Mouse (Mus musculus) large intestine, adult 2 months (tissue): ENCODE data around the gene Col1a2. TPM values are rescaled to one million over a fixed set of nuclear protein-coding genes. Genes with fewer than 3 reads are reported as not detected.

ENCODE experiments used
- DNase-seq: peaks from one replicate; pipeline ENCODE4 v3.0.0-alpha.2; 2012; ENCODE audit warnings: low read depth, low spot score
- WGBS: fragments of 180-500 bp; shearing (Covaris S2); methylation state at CpG from one replicate; pipeline ENCODE4 v1.1.7; 2018; 5-methylcytosine and 5-hydroxymethylcytosine counted together
- polyA plus RNA-seq: library from polyadenylated mRNA; depleted of rRNA; stranded (reverse); fragments of >200 nt; gene quantifications from 2 replicates; pipeline ENCODE4 v1.2.3, GENCODE M21; 2012

Gene Col1a2
- polyA plus RNA-seq, 1 experiment = 35.4 TPM

DNA sequence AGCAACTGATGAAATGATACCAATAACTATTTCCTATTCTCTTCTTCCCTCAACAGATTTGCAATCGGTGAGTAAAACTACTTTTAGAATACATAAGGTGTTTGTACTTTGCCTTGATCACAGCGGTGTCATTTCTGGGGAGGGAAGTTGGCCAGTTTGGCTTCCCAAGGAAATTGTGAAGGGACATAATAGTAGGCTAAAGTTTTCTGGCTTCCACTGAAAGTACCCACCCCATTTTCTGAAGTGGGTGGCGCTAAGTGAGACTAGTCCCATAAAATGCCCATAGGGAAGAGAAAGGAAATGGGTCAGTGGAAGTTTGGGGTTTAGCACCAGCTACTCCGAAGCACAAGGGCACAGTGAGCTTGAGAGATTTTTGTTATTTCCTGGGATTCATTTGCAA is 3.7 kb downstream of the Col1a2 start:
- WGBS = 69% methylated on average over 4 of the region's 4 CpGs
- DNase-seq = no peak

DNA sequence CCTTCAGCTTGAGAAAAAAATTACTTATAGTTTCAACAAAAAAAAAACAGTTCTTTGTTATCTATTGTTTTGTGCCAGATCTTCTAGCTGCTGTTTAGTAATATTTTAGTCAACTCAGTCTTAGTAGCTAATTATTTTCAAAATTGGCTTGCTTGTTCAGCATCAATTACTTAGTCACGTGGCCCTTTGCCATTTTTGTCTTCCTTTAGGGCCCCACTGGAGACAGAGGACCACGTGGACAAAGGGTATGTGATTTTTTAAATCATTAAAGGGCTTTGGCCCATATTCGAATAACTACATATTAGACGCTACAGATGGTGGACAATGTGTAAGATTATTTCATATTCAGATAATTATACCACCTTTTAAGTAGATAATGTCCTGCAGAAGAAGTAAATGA is 4.8 kb downstream of the Col1a2 start:
- WGBS = 59% methylated on average over 4 of the region's 4 CpGs
- no peak for DNase-seq

DNA sequence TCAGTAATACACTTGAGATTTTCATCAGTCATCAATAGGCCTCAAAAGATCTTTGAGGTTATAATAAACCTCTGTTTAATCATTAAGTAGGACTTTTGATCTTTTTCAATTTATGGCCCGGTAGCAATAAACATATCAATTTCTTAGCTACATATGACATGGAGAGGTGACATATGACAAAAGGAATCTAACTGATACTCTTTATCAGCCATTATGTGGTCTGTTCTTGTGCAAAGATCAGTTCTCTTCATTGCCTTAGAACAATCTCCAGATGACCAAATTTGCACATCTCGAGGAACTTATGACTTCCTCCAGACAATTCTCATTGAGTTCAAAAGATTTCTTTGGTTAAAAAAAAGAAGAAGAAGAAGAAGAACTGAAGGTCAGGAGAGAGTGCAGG is 10.1 kb downstream of the Col1a2 start:
- 78% methylated on average over 2 of the region's 2 CpGs for WGBS
- DNase-seq = no peak

DNA sequence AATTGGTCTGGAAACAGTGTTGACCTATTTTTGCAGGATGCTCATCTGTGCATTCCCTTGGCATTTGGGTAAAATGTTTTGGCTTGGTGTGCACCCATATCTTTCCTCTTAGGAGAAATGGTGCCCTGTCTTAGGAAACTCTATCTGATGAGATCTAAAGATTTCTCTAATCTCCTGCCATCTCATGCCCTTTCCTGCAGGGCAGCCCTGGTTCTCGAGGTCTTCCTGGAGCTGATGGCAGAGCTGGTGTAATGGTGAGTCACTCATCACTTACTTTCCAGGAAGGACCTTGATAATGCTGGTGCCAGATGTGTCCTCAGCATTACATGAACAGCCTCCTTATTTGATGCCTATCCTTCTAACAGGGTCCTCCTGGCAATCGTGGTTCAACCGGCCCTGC is 16.4 kb downstream of the Col1a2 start:
- 74% methylated on average over 3 of the region's 3 CpGs for WGBS
- DNase-seq = no peak

DNA sequence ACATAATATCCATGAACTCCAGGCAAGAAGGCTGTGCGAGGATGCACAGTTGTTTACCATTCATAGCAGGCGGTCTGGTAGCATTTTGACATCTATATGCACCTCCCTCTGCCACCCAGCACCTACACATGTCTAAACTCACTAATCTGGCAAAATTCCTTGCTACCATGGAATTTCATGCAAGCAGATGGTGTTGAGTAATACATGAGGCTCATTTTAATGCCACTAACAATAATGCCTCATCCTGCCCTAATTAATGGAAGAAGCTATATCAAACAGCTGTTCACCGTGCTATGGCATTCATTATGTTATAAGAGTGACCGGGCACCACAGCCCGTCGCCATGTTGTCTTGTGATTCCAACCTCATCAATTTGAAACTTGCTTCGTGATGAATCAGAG is 23.8 kb downstream of the Col1a2 start:
- 81% methylated on average over 7 of the region's 7 CpGs for WGBS
- DNase-seq = no peak

DNA sequence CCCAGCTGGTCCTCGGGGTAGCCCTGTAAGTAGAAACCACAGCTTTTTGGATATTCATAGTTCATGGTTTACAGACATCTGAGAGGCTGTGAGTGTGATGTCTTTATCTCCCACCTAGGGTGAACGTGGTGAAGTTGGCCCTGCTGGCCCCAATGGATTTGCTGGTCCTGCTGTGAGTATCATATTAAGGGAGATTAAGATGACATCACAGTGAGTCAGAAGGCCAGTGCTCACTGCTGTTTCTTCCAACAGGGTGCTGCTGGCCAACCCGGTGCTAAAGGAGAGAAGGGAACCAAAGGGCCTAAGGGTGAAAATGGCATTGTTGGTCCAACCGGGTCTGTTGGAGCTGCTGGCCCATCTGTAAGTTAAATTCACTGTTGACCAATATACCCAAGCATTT is 26.4 kb downstream of the Col1a2 start:
- WGBS = 68% methylated on average over 4 of the region's 4 CpGs
- no peak for DNase-seq

DNA sequence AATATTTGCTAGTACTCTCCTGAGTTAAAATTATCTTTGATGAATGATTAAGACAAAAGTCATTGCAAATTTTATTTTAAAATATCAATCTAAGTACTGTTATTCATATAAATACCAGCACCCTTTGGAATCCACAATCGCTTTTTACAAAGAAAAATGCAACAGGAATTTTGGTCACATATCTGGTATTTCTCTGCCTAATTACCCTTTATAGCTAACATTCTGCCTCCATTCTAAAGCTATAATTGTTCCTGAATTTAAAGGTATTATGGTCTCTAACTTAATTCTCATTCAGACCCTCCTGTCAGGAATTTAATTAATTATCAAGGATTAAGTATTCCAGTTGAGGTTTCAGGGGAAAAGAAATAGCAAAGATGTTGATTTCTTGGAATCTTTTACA is 28.3 kb downstream of the Col1a2 start:
- WGBS = 91% methylated on average over 1 of the region's 1 CpGs
- DNase-seq = no peak

DNA sequence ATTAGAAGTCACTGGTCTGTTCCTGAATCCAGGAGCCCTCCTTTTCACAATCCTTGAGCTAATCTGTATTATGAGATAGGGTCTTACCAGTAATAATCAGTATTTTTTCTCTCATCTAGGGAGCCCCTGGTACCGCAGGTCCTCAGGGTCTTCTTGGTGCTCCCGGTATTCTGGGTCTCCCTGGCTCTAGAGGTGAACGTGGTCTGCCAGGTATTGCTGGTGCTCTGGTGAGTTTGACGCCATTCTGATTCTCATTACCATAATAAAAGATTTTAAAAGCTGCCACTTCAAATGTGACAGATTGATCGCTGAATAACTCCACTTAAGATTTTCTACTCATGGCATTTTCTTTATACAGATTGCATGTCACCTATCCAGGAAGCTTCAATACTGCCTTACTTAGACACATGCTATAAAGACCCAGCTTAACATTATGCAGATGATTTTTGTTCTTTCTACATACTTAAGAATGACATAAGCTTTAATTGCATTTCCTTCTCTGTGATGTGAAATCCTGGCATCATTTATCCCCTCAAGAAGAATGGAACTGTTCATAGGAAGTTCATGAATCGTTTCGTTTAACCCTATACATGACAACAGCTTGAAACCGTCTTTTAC is 30.0 kb downstream of the Col1a2 start:
- no peak for DNase-seq
- 83% methylated on average over 8 of the region's 8 CpGs for WGBS

DNA sequence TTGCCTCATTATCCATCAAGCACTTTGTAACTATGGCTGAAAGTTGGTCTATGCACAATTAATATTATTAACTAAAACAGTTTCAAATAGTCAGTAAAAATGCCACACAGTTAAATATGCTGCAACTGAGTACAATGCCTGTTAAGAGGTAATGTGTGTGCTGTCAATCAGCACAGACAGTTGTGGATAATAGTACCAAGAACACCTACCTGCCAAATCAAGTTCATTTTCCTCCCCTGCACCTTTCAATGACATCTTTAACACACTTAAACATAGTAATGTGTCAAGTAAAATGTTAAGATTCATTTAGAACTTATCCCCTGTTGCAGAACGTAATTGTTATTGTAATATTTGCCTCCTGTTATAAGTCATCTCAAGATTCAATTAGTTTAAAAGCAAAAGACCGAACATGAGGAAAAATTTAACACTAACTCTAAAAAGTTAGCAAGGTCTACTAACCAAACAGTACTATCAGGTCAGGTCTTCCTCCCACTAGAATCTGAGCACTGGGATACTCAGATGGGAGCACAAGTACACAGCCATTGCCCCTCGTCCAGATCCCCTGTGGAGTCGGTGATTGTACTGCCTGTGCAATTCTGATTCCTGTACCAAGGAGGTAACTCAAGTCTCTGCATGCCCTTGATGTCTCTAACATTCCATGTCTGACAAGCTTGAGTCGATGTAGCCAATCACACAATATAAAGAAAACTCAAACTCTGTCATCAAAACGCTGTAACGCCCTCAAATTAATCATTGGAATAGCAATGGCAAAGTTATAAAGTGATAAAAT is 37.5 kb downstream of the Col1a2 start:
- no peak for DNase-seq
- 76% methylated on average over 7 of the region's 7 CpGs for WGBS

DNA sequence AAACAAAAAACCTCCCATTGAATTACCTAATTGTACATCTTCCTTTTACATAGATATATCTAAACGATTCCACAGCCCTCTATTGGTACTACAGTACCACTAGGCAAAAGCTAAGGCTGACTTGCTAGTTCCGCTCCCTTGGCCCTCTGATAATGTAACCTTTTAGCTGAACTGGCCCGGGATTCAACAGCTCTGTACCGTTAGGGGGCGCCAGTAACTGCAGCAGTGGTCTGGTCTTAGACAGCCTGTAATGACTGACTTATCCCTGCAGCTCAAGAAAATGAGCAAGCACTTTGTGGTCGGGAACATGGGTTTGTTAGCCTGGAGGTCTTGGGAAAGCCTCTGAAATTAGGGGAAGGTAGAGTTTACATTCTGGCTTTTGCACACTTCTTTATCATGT is 39.9 kb downstream of the Col1a2 start:
- 43% methylated on average over 6 of the region's 6 CpGs for WGBS

DNA sequence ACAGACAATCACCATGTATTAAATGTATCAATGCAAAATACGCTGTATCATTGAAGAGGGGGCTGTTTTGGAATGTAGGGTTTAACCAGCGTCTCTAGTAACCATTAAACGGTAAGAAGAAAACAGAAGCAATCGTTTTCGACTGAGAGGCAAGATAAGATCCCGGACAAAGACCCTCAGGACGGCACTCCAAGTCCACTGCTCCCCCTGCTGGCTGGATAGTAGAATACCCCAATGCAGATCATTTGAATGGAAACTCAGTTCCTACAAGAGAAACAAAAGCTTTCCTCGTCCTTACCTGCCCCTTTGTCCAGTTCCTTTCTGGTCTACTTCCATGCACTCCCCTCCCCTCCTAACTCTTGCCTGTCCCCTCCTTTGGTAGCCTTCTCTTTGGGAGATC is 41.1 kb downstream of the Col1a2 start:
- WGBS = 21% methylated on average over 8 of the region's 8 CpGs

More for the DNA sequence above, 39.9 kb downstream of the Col1a2 start:
- no peak for DNase-seq

DNA sequence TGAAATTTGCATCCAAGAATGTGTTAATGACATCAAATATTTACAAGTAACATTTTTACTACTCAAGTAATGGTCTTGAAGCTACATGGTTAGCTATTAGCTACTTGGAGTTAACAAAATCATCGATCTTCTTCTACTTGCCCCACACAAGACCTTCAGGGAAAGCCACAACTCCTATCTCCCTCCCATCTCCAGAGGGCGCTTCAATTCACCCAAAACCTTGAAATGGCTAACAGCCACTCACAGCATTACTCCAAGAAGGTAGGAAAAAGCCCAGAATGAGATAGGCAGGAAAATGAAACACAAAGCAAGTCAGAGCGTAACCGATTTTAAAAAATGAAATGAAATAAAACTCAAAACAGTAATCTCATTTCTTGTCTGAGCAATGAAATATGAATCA is 44.3 kb downstream of the Col1a2 start:
- WGBS = 44% methylated on average over 4 of the region's 4 CpGs

More for the DNA sequence above, 41.1 kb downstream of the Col1a2 start:
- DNase-seq = no peak

DNA sequence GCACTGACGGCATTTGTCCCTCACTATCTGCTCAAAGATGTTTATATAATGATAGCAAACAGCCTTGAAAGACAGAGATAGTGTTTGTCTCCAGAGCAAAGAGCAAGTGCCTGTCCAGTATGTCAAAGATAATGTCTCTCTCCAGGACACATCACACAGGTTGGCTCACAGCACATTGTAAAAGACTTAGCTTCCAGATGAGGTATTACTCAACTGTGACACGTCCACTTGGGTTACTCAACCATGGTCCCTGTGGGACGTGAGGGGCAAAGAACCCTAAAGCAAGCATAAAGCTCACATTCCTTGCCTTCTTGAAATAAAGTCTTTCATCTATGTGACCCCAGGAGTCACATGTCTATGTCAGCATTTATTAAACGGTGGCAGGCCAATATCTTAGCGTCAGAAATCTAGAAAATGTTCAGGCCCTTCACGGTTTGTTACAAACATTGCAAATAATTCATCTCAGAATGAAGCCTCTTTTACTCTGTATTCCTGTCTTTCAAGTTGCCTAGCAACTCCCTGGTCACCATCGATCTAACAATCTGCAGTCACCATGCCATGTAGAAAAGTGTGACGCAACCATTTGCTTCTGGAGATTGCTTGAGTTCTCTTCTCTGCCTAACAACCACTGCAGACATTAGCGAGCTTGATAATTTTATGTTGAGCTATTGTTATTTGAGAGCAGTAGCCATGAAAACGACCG is 45.4 kb downstream of the Col1a2 start:
- no peak for DNase-seq
- WGBS = 64% methylated on average over 11 of the region's 11 CpGs

More for the DNA sequence above, 44.3 kb downstream of the Col1a2 start:
- DNase-seq = no peak

DNA sequence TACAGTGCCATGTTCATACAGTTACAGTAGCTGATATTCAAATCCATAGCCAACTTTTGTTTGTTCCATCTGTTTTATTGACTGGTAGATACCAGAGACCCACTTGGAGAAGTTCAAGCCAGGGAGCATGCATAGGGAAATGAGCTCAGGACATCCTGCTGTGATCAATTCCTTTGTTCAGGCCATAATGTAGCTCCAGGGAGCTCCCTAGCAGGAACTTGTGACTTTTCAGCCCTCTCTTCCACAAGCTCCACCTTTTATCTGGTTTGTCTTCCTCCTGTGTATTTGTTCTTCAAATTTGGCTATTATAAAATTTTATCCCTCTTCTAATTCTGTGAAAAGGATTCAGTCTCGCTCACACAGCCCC is 45.9 kb downstream of the Col1a2 start:
- 71% methylated on average over 1 of the region's 1 CpGs for WGBS
- DNase-seq = no peak

DNA sequence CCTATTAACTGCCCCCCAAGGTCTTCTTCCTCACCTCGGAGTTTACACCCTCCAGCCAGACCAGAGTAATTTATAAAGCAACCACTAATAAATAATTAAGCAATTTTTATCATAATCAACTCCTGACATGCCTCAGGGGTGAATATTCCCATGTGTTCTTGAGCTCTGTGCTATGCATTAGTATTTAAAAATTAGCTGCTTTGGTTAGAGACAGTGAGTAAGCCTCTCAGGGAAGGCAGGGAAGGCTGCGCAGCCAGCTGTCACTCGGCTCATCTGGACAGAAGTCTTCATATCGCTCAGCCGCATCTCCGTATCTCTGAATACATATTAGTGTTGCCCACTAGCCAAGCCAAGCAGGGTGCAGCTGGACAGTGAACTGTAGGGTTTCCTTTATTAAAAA is 50.8 kb downstream of the Col1a2 start:
- WGBS = 84% methylated on average over 6 of the region's 6 CpGs
- no peak for DNase-seq

DNA sequence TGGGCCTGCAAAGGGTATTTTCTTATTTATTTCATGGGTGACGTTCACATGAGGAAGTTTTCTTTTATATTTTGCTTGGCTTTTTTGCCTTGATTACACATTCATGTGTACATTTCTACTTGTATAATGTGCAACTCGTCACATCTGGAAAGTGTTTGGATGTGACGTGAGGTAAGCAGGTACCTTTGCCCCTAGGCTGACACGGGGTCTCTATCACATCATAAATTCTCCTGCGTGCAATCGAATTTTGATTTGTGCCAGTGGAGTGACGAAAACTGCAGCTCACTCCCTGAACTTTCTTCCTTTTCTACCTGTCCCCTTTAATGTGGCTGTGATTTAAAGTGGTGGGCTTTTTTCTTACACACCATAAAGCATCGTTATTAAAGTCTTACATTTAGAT is 52.5 kb downstream of the Col1a2 start:
- DNase-seq = no peak
- 66% methylated on average over 8 of the region's 8 CpGs for WGBS

DNA sequence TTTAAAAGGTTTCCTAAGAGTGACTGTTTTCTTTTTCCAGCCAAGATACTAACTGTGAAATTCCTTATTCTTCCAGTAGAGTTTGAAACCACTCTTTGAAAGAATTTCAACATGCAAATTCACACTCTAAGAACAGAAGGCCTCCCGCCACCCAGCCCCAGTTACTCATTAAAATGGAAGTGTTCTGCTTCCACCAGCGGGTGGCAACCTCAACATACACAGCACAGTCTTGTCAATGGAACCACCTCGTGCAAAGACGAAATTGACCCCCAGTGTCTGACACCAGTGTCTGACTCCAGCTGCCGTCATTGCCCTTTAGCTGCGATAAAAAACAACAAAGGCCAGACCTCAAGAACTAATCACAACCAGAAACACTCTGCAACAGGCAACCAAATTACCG is 53.1 kb downstream of the Col1a2 start:
- WGBS = 16% methylated on average over 7 of the region's 7 CpGs

DNA sequence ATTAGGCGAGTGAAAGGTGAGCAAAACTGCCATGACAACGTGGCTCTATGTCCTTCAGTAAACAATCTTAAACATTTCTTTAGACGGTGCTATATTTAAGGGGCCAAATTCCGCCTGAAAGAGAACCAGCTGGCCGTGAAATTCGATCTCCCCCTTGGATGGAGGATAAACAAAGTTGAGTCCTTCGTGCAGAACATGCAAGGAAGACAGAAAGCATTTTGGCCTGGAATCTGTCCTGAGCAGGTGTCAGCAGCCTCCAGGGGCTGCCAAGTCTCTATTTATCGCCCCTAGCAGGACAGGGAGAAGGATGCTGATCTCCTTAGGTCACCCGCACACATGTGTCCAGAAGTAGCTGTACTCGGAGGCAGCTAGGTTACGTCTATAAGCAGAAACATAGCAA is 56.5 kb downstream of the Col1a2 start:
- no peak for DNase-seq

More for the DNA sequence above, 53.1 kb downstream of the Col1a2 start:
- no peak for DNase-seq

DNA sequence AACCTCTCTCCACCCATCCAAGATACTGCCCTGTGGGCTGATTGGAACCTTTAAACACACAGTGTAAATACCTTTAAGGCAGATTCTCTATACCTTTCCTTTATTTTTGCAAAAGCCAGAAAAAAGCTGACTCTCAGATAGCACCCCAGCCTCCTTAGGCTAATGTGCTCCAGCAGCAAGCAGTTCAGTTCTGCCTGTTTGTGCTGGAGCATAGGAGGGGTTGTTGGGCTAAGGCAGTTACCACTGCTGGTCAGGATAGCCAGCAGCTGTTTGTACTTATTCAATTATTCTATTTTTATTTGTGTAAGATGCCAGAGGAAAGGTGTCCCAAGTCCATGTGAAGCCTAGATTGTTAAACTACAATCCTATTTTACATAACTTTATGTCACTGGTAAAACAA is 57.0 kb downstream of the Col1a2 start:
- no peak for DNase-seq

More for the DNA sequence above, 56.5 kb downstream of the Col1a2 start:
- 35% methylated on average over 11 of the region's 11 CpGs for WGBS

DNA sequence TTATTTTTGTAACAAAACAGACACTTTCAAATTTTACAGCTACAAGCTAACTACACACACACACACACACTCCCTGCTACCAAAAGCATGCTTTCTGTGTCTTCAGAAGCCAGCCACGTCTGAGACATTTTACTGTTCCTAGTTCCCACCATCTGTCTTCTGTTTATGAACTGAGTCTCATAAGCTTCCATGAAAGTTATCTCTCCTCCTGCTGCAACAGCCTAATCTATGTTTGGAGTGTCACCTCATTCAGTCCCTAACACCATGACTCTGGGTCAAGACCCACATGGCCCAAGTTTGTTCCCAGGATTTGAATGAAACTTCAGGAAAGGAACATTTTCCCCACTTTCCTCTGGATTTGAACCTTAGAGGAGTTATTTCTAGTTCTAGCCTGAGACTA is 57.8 kb downstream of the Col1a2 start:
- 46% methylated on average over 1 of the region's 1 CpGs for WGBS
- DNase-seq = no peak

DNA sequence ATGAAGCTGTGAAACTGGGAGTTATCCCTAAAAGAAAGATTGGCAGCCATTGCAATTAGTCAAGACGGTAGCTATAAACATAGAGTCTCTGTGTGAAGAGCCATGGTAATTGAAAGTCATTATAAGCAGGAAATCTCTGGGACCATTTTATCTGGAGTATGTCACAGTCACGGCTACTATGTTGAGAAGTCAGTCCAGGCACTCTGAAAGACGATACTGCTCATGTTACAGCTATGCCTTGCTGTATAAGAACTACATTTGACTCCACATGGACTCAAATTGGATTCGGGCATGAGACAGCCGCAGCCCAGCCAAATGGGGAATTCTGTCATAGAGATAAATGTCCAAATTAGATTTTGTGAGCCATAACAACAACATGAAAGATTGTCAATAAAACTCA is 58.9 kb downstream of the Col1a2 start:
- DNase-seq = no peak
- WGBS = 81% methylated on average over 5 of the region's 5 CpGs
